Mouse (Mus musculus) limb, embryonic 14.5 days (tissue): Measurements from ENCODE around the gene Myo1a. TPM values are rescaled to one million over a fixed set of nuclear protein-coding genes. Genes with fewer than 3 reads are reported as not detected.
A peak's percentile ranks its signal among the peaks of the same experiment; 100 is the strongest.

Source experiments
- ATAC-seq: fragments of 200-750 bp; cut with Nextera tagmentation; 2 replicates; pipeline ENCODE4 v1.8.0; 2017; ENCODE audit warnings: low read depth, moderate number of reproducible peaks, moderate TSS enrichment; ENCODE audit not compliant: low FRiP score
- DNase-seq: peaks from one replicate; pipeline ENCODE4 v3.0.0-alpha.2; 2015; ENCODE audit warnings: low spot score
- H3K27ac ChIP-seq: fragments of 300-500 bp; sonication (generic); replicated peaks from 2 replicates; pipeline ENCODE4 v1.5.1; 2014; ENCODE audit warnings: low read depth, mild to moderate bottlenecking, low read length, moderate library complexity, mixed read lengths
- H3K27me3 ChIP-seq: fragments of 300-500 bp; sonication (generic); 2 replicates; pipeline ENCODE4 v1.6.1; 2014; ENCODE audit warnings: low read length, mixed read lengths; ENCODE audit not compliant: control insufficient read depth, insufficient read depth
- H3K36me3 ChIP-seq: fragments of 300-500 bp; sonication (generic); 2 replicates; pipeline ENCODE4 v1.6.1; 2014; ENCODE audit warnings: mild to moderate bottlenecking, low read length, moderate library complexity, mixed read lengths; ENCODE audit not compliant: control insufficient read depth, insufficient read depth
- H3K4me1 ChIP-seq: fragments of 300-500 bp; sonication (generic); 2 replicates; pipeline ENCODE4 v1.6.1; 2014; ENCODE audit warnings: antibody characterized with exemption, low read length, mixed read lengths; ENCODE audit not compliant: control insufficient read depth, insufficient read depth
- H3K4me2 ChIP-seq: fragments of 300-500 bp; sonication (generic); replicated peaks from 2 replicates; pipeline ENCODE4 v1.6.1; 2014; ENCODE audit warnings: low read depth, mild to moderate bottlenecking, low read length, moderate library complexity; ENCODE audit not compliant: severe bottlenecking
- H3K4me3 ChIP-seq: fragments of 300-500 bp; sonication (generic); replicated peaks from 2 replicates; pipeline ENCODE4 v1.5.1; 2014; ENCODE audit warnings: low read length
- H3K9ac ChIP-seq: fragments of 300-500 bp; sonication (generic); 2 replicates; pipeline ENCODE4 v1.6.1; 2014; ENCODE audit warnings: mild to moderate bottlenecking, low read depth, low read length, moderate library complexity; ENCODE audit not compliant: severe bottlenecking
- H3K9me3 ChIP-seq: fragments of 300-500 bp; sonication (generic); 2 replicates; pipeline ENCODE4 v1.6.1; 2016; ENCODE audit warnings: low read length; ENCODE audit not compliant: control insufficient read depth
- POLR2A ChIP-seq: fragments of 200-500 bp; IDR thresholded peaks from 2 replicates; pipeline ENCODE4 v1.8.0; 2012; ENCODE audit warnings: inconsistent platforms, mild to moderate bottlenecking, moderate library complexity, borderline replicate concordance; ENCODE audit not compliant: insufficient read depth, insufficient read length; ENCODE audit errors: extremely low read depth
- WGBS: fragments of 180-500 bp; shearing (Covaris S2); extraction: QIAGEN DNeasy Blood & Tissue Kit; methylation state at CpG from one replicate; pipeline ENCODE4 v1.1.7; 2014; 5-methylcytosine and 5-hydroxymethylcytosine counted together
- polyA plus RNA-seq, 2 experiments: library from polyadenylated mRNA; depleted of rRNA in 1 of 2; stranded (reverse) in 1 of 2; unstranded in 1 of 2; fragments of >200 nt; fragmentation: Nextera tagmentation in 1 of 2; extraction: Ambion mirVana in 1 of 2; gene quantifications; 2 replicates each; pipeline versions ENCODE4 v1.2.1 to v1.2.3; 2012 to 2014

Gene Myo1a
- polyA plus RNA-seq, 2 experiments: 0.30 to 1.7 TPM

- no peak for DNase-seq
- no peaks in the 10 kb centered on the region for H3K9me3 ChIP-seq
- H3K27me3 ChIP-seq: no peaks in the 10 kb centered on the region
- peak overlapping the region; percentile 98 for H3K27ac ChIP-seq
- no peak for TF ChIP-seq POLR2A
- H3K9ac ChIP-seq: peak overlapping the region; percentile 79
- no peak for ATAC-seq
- H3K4me1 ChIP-seq: peaks cover 59% of the 10 kb centered on the region
- H3K4me2 ChIP-seq: peak overlapping the region; percentile 54
- peak overlapping the region; percentile 55 for H3K4me3 ChIP-seq
- 2% methylated on average over 14 of the region's 14 CpGs for WGBS
- peaks cover 36% of the 10 kb centered on the region for H3K36me3 ChIP-seq
Observed at GRCm38 (mm10) chr10:127665366-127666181, 39.4 kb upstream of the Myo1a start.

GRCm38 (mm10) chr10:127666501-127667268, 38.3 kb upstream of the Myo1a start, which contains the start of gene Nemp1:
Gene Nemp1, plus strand, starts transcription at chr10:127666901.
- H3K4me3 ChIP-seq: peak within 1 kb of the TSS; percentile 55
- ATAC-seq (peak; percentile 73), DNase-seq (peak; percentile 87)
- H3K4me1 ChIP-seq: peaks cover 53% of the 10 kb centered on the region
- peak within 1 kb of the TSS; percentile 79 for H3K9ac ChIP-seq
- peak within 1 kb of the TSS; percentile 98 for H3K27ac ChIP-seq
- H3K4me2 ChIP-seq: peak within 1 kb of the TSS; percentile 54
- under 1% methylated on average over 56 of the region's 73 CpGs for WGBS
- TF ChIP-seq POLR2A: peak; percentile 67; the same call in 1 of the 2 replicates
- H3K9me3 ChIP-seq: no peaks in the 10 kb centered on the region
- H3K36me3 ChIP-seq: peaks cover 25% of the 10 kb centered on the region
- no peaks in the 10 kb centered on the region for H3K27me3 ChIP-seq

- Histone ChIP-seq H3K27ac (peak overlapping the region; percentile 98), H3K4me1 (peaks cover 45% of the 10 kb centered on the region), H3K27me3 (no peaks in the 10 kb centered on the region), H3K9me3 (no peaks in the 10 kb centered on the region), H3K4me3 (peak overlapping the region; percentile 55), H3K9ac (peak overlapping the region; percentile 79), H3K4me2 (peak overlapping the region; percentile 54), H3K36me3 (peaks cover 25% of the 10 kb centered on the region)
- TF ChIP-seq POLR2A: 0 out of 2 replicates have a peak, but pooled peaks have one; percentile 10
- peak; percentile 96 for DNase-seq
- WGBS: under 1% methylated on average over 34 of the region's 35 CpGs
- peak; percentile 76 for ATAC-seq
Observed at GRCm38 (mm10) chr10:127667269-127668092, 37.5 kb upstream of the Myo1a start.

- under 1% methylated on average over 39 of the region's 40 CpGs for WGBS
- peak; percentile 82 for DNase-seq
- H3K27me3 ChIP-seq: no peaks in the 10 kb centered on the region
- peak within 1 kb of the TSS; percentile 98 for H3K27ac ChIP-seq
- ATAC-seq: peak; percentile 32
- H3K36me3 ChIP-seq: peaks cover 16% of the 10 kb centered on the region
- peak; percentile 55; the same call in 1 of the 2 replicates for TF ChIP-seq POLR2A
- no peaks in the 10 kb centered on the region for H3K9me3 ChIP-seq
- peak within 1 kb of the TSS; percentile 55 for H3K4me3 ChIP-seq
- peaks cover 36% of the 10 kb centered on the region for H3K4me1 ChIP-seq
- peak within 1 kb of the TSS; percentile 54 for H3K4me2 ChIP-seq
- peak within 1 kb of the TSS; percentile 79 for H3K9ac ChIP-seq
Observed at GRCm38 (mm10) chr10:127668093-127669050, 36.6 kb upstream of the Myo1a start, which contains the start of gene Nab2. Gene Nab2, minus strand, starts transcription at chr10:127668568.
